ENCODE assay signal across 18 mouse cellular contexts in the genomic region with DNA sequence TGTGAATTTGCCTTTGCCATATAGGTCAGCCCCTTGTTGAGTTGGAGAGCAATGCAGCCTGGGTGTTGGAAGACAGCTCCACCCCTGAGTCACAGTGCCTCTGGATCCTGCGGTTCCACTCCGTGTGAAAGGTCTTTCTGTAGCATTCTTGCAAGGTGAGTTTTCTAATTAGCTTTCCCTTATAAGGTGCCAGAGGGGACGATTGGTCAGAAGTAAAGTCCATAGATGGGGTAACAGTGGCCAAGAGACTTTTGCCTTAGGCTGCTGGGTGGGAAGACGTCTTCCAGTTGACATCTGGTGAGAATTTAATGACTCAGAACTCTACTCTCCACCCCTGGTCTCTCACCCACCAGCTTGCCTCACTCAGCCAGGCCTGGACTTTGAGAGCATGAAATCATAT.
"Had no signal": no experiment of that assay in that cellular context is flagged by ENCODE, and none has a peak within 500 bp of the region (broad histone marks: within the 10 kb centered on the region; RNA-seq: fewer than 3 reads in every experiment).

No protein-coding gene starts in this region.

- H3K9ac ChIP-seq: lung, embryonic 14.5 days; midbrain, embryonic 12.5 days; neural tube, embryonic 13.5 days; neural tube, embryonic 15.5 days; stomach, embryonic 15.5 days had no signal

- H3K9me3 ChIP-seq: midbrain, embryonic 10.5 days; midbrain, embryonic 12.5 days; neural tube, embryonic 13.5 days; neural tube, embryonic 15.5 days; stomach, embryonic 15.5 days had no signal

- H3K4me2 ChIP-seq: lung, embryonic 14.5 days; midbrain, embryonic 12.5 days; neural tube, embryonic 13.5 days; neural tube, embryonic 15.5 days; stomach, embryonic 15.5 days had no signal

- H3K4me1 ChIP-seq: midbrain, embryonic 10.5 days; midbrain, embryonic 12.5 days; neural tube, embryonic 13.5 days; neural tube, embryonic 15.5 days; stomach, embryonic 15.5 days had no signal

- H3K36me3 ChIP-seq: midbrain, embryonic 10.5 days; midbrain, embryonic 12.5 days; neural tube, embryonic 13.5 days; neural tube, embryonic 15.5 days; stomach, embryonic 15.5 days had no signal

- DNase-seq: lung, adult 18-20 months; lung, embryonic 14.5 days; lung, postnatal 10 days; lung, postnatal 4 days; midbrain, embryonic 14.5 days; retina, postnatal 1 day; right cerebral cortex, adult 18-20 months; right cerebral cortex, postnatal 25 days; thymus, adult 18-20 months; thymus, postnatal 14 days; thymus, postnatal 36 days had no signal

- H3K27ac ChIP-seq: midbrain, embryonic 10.5 days; midbrain, embryonic 12.5 days; neural tube, embryonic 13.5 days; neural tube, embryonic 15.5 days; stomach, embryonic 15.5 days had no signal

- ATAC-seq: midbrain, embryonic 16.5 days had no signal

- H3K4me3 ChIP-seq: midbrain, embryonic 10.5 days; midbrain, embryonic 12.5 days; myocyte; neural tube, embryonic 13.5 days; neural tube, embryonic 15.5 days; stomach, embryonic 15.5 days had no signal

- H3K27me3 ChIP-seq: midbrain, embryonic 12.5 days; neural tube, embryonic 13.5 days; neural tube, embryonic 15.5 days; stomach, embryonic 15.5 days had no signal
